Mouse (Mus musculus): ENCODE results near the gene Prpf6. TPM values are rescaled to one million over a fixed set of nuclear protein-coding genes. Genes with fewer than 3 reads are reported as not detected.

The Prpf6 gene
- polyA plus RNA-seq (2012; rRNA removed): 44.2 and 44.6 TPM in 2 replicates

DNA sequence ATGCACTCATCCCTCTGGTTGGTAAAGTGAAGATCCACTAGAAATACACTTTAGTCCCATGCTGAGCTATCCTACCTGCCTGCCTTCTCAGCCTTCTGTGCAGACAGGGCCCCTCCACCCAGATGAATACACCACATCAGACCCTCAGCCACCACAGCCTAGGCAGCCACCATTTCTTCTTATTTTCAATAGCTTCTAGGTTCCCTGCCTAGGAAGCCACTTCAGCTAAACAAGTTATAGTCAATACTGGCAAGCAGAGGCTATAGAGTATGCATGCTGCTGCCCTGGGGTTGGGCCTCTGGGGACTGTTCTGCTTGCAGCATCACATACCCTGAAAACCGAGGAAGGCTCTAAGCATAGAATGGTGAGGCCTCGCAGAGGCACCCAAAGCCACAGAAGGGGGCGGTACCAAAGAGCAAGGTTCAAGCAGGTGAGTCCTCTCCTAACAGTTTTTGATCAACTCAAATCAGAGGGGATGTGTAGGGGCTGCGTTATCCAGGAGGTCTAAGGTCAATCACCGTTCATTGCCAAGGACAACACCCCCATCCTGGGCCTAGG, at the start of gene Prpf6:
TSS of gene Prpf6 (plus strand) at position 341 of the 558 bp plus-strand sequence.
- 8% methylated on average over 5 of the region's 5 CpGs for WGBS
- peak within 1 kb of the TSS; percentile 68 for H3K27ac ChIP-seq (ENCODE audit: insufficient read depth, low read length)
- DNase-seq: peak; percentile 25 to 42
- no peaks in the 10 kb centered on the region for H3K27me3 ChIP-seq (ENCODE audit: control insufficient read depth, insufficient read depth, low read length)
- peaks cover 27% of the 10 kb centered on the region for H3K4me1 ChIP-seq (ENCODE audit: control insufficient read depth, insufficient read depth, low read length)
- no peak for TF ChIP-seq CTCF (IDR thresholded peaks at IDR 0.05; ENCODE audit: borderline replicate concordance, insufficient read depth, low read depth, low read length)
- TF ChIP-seq POLR2A (IDR thresholded peaks at IDR 0.05; ENCODE audit: borderline replicate concordance, insufficient read depth, low read length): no peak
- H3K4me3 ChIP-seq (replicated peaks; ENCODE audit: insufficient read depth, low read depth, low read length): peak within 1 kb of the TSS; percentile 89

DNA sequence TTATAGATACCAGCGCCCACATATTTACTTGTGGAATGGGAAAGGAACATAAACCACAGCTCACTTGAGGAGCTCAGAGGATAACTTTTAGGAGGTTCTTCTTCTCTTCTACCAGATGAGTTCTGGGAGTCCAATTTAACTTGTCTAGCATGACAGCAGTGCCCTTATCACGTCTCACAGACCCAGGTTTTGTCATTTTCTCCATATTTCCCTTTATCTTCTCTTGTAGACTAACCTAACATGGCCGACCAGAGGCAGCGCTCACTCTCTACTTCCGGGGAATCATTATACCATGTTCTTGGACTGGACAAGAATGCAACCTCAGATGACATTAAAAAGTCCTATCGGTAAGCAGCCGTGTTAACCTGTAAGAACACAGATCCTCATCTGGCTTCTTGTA, 45.5 kb upstream of the Prpf6 start:
- TF ChIP-seq CTCF (IDR thresholded peaks at IDR 0.05; ENCODE audit: borderline replicate concordance, insufficient read depth, low read depth, low read length): no peak
- TF ChIP-seq POLR2A (IDR thresholded peaks at IDR 0.05; ENCODE audit: borderline replicate concordance, insufficient read depth, low read length): no peak
- Histone ChIP-seq H3K4me3 (replicated peaks; ENCODE audit: insufficient read depth, low read depth, low read length) (no peak overlapping the region), H3K4me1 (ENCODE audit: control insufficient read depth, insufficient read depth, low read length) (peaks cover 6% of the 10 kb centered on the region), H3K27ac (ENCODE audit: insufficient read depth, low read length) (no peak overlapping the region), H3K27me3 (ENCODE audit: control insufficient read depth, insufficient read depth, low read length) (no peaks in the 10 kb centered on the region)
- no peak for DNase-seq
- 97% methylated on average over 7 of the region's 7 CpGs for WGBS

DNA sequence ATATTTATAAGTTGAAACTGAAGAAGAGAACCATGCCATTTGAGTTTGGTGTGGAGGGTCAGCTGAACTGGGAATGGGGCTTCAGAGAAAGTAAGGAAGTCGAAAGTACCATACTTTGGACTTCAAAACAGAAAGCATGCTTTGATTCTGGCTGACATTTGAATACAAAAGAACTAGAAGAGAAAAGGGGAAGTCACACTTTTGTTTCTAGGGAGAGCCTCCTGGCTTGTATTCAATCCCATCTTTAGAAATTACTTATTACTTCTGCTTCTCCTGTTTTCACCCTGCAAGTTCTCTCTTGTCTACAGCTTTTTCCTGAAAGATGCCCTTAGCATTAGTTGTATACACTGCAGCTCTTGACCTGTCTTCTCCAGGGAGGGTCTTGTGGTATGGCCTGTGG, 43.4 kb upstream of the Prpf6 start:
- no peak for DNase-seq
- no peaks in the 10 kb centered on the region; the same call in none of the 2 replicates for H3K4me1 ChIP-seq (ENCODE audit: control insufficient read depth, insufficient read depth, low read length)
- no peaks in the 10 kb centered on the region for H3K27me3 ChIP-seq (ENCODE audit: control insufficient read depth, insufficient read depth, low read length)
- WGBS: 73% methylated on average over 1 of the region's 1 CpGs
- TF ChIP-seq CTCF (IDR thresholded peaks at IDR 0.05; ENCODE audit: borderline replicate concordance, insufficient read depth, low read depth, low read length): no peak
- no peak for TF ChIP-seq POLR2A (IDR thresholded peaks at IDR 0.05; ENCODE audit: borderline replicate concordance, insufficient read depth, low read length)
- H3K4me3 ChIP-seq (replicated peaks; ENCODE audit: insufficient read depth, low read depth, low read length): no peak overlapping the region
- no peak overlapping the region for H3K27ac ChIP-seq (ENCODE audit: insufficient read depth, low read length)

DNA sequence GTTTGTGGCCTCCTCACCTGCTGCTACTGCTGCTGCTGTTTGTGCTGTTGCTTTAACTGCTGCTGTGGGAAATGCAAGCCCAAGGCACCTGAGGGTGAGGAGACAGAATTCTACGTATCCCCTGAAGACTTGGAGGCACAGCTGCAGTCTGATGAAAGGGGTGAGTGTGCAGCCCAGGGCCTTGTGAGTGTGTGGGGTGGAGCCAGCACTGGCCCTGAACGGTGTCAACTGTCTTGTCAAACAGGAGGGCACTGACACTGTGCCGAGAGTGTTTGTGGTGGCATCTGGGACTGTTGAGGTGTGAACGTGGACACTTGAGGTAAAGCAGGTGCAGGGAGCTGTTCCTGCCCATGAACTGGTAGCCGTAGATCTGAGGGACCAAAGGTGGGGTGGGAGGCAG, 43.0 kb upstream of the Prpf6 start:
- H3K4me3 ChIP-seq (replicated peaks; ENCODE audit: insufficient read depth, low read depth, low read length): no peak overlapping the region
- TF ChIP-seq CTCF (IDR thresholded peaks at IDR 0.05; ENCODE audit: borderline replicate concordance, insufficient read depth, low read depth, low read length) (no peak), POLR2A (IDR thresholded peaks at IDR 0.05; ENCODE audit: borderline replicate concordance, insufficient read depth, low read length) (no peak)
- no peaks in the 10 kb centered on the region; the same call in none of the 2 replicates for H3K4me1 ChIP-seq (ENCODE audit: control insufficient read depth, insufficient read depth, low read length)
- WGBS: 81% methylated on average over 5 of the region's 5 CpGs
- DNase-seq: no peak
- H3K27ac ChIP-seq (ENCODE audit: insufficient read depth, low read length): no peak overlapping the region
- no peaks in the 10 kb centered on the region for H3K27me3 ChIP-seq (ENCODE audit: control insufficient read depth, insufficient read depth, low read length)

DNA sequence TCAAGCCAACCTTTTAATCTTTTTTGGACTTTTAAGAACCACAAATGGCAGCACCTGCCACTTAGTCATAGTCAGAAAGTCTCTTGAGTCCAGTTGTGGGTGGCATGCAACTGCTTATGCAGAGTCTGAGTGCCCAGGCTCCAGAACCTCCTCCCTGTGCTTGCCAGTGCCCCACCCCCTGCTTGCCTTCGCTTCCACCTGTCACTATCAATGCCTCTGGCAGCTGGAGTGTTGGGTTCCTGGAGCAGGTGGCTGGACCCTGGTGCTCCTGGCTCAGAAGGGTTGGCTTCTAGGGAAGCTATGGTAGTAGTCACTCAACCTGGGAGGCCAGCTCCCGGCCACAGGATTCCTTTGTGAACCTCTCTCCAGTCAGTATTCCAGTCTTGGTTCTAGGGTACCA, 41.4 kb upstream of the Prpf6 start:
- no peak overlapping the region for H3K27ac ChIP-seq (ENCODE audit: insufficient read depth, low read length)
- H3K4me3 ChIP-seq (replicated peaks; ENCODE audit: insufficient read depth, low read depth, low read length): no peak overlapping the region
- 55% methylated on average over 2 of the region's 2 CpGs for WGBS
- TF ChIP-seq POLR2A (IDR thresholded peaks at IDR 0.05; ENCODE audit: borderline replicate concordance, insufficient read depth, low read length): no peak
- TF ChIP-seq CTCF (IDR thresholded peaks at IDR 0.05; ENCODE audit: borderline replicate concordance, insufficient read depth, low read depth, low read length): no peak
- H3K4me1 ChIP-seq (ENCODE audit: control insufficient read depth, insufficient read depth, low read length): peaks cover 2% of the 10 kb centered on the region
- no peaks in the 10 kb centered on the region for H3K27me3 ChIP-seq (ENCODE audit: control insufficient read depth, insufficient read depth, low read length)
- no peak for DNase-seq

DNA sequence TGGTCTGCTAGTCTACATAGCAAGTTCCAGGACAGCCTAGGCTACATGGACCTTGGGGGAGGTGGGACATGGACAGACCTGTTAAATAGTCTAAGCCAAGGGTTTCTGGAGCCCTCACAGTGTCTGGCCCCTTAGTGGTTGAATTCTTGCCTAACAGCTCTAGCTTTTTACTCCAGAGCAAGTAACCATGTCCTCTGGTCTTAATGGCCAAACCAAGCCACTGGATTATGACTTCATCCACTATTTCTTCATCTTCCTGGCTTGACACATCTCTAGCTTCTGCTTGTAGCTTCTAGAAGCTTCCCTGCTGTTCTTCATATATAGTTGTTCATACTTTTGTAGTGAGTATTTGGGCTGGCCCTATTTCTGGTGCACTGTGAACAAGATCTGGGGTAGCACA, 37.9 kb upstream of the Prpf6 start:
- H3K4me3 ChIP-seq (replicated peaks; ENCODE audit: insufficient read depth, low read depth, low read length): no peak overlapping the region
- H3K27ac ChIP-seq (ENCODE audit: insufficient read depth, low read length): no peak overlapping the region
- peaks cover 2% of the 10 kb centered on the region for H3K4me1 ChIP-seq (ENCODE audit: control insufficient read depth, insufficient read depth, low read length)
- H3K27me3 ChIP-seq (ENCODE audit: control insufficient read depth, insufficient read depth, low read length): no peaks in the 10 kb centered on the region
- no peak for DNase-seq
- TF ChIP-seq POLR2A (IDR thresholded peaks at IDR 0.05; ENCODE audit: borderline replicate concordance, insufficient read depth, low read length) (no peak), CTCF (IDR thresholded peaks at IDR 0.05; ENCODE audit: borderline replicate concordance, insufficient read depth, low read depth, low read length) (no peak)

DNA sequence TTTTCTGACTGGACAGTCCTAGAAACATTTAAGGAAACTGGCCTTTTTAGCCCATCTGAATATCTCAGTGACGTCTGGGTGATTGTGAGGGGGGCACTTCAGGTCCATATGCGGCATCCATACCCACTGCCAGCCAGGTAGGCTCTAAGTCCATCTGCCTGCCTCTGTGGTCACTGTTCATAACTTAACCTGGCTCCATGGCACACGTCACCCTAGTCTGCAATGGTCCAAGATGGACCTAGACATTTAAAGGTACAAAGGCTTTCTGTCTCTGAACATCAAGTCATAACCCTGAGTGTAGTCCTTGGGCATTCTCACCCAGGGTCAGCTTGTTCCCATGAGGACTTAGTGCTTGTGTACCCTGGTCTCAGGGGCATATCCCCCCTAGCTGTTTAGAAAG, 24.3 kb upstream of the Prpf6 start:
- H3K27me3 ChIP-seq (ENCODE audit: control insufficient read depth, insufficient read depth, low read length): no peaks in the 10 kb centered on the region
- H3K4me3 ChIP-seq (replicated peaks; ENCODE audit: insufficient read depth, low read depth, low read length): no peak overlapping the region
- H3K27ac ChIP-seq (ENCODE audit: insufficient read depth, low read length): no peak overlapping the region
- 90% methylated on average over 3 of the region's 3 CpGs for WGBS
- peaks cover 23% of the 10 kb centered on the region for H3K4me1 ChIP-seq (ENCODE audit: control insufficient read depth, insufficient read depth, low read length)
- TF ChIP-seq POLR2A (IDR thresholded peaks at IDR 0.05; ENCODE audit: borderline replicate concordance, insufficient read depth, low read length): no peak
- TF ChIP-seq CTCF (IDR thresholded peaks at IDR 0.05; ENCODE audit: borderline replicate concordance, insufficient read depth, low read depth, low read length): no peak
- DNase-seq: no peak

DNA sequence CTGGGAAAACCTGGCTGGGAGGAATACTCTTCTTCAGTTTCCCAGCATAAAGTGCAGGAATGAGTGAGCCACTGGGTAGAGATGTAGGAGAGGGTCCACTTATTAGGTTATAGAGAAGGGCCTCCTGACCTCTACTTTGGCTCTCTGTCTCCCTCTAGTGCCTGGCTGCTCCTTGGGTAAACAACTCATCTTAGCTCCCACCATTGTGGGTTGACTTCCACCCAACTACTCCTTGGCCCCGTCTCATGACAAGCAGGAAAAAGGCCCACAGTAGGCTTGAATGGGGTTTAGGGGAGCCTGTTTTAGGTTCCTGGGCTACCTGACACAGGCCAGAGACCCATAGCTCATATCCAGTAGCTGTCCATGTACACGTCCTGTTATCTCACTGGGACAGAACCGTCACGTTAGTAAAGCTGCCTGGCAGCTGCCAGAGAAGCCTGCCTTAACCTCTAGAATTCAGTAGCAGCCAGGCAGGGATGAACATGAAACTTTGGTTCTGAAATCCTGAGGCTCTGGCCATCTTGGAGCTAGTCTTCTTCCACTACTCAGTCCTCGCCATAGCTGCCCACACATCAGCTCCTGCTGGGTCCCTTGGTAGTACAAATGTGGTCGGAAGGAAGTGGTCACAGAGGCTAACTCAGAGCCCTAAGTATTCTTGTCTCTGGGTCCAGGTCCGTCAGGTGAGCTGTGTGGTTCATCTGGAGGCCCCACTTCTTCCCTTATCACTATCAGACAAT, 23.2 kb upstream of the Prpf6 start:
- Histone ChIP-seq H3K4me1 (ENCODE audit: control insufficient read depth, insufficient read depth, low read length) (peaks cover 34% of the 10 kb centered on the region), H3K27me3 (ENCODE audit: control insufficient read depth, insufficient read depth, low read length) (no peaks in the 10 kb centered on the region), H3K27ac (ENCODE audit: insufficient read depth, low read length) (no peak overlapping the region), H3K4me3 (replicated peaks; ENCODE audit: insufficient read depth, low read depth, low read length) (no peak overlapping the region)
- peak in 1 of 2 experiments; percentile 42 for DNase-seq
- TF ChIP-seq CTCF (IDR thresholded peaks at IDR 0.05; ENCODE audit: borderline replicate concordance, insufficient read depth, low read depth, low read length) (peak; percentile 57; the same call in 1 of the 2 replicates), POLR2A (IDR thresholded peaks at IDR 0.05; ENCODE audit: borderline replicate concordance, insufficient read depth, low read length) (no peak)
- WGBS: 81% methylated on average over 7 of the region's 7 CpGs
